21 mouse cellular contexts compared by ENCODE assay signal in the genomic region with DNA sequence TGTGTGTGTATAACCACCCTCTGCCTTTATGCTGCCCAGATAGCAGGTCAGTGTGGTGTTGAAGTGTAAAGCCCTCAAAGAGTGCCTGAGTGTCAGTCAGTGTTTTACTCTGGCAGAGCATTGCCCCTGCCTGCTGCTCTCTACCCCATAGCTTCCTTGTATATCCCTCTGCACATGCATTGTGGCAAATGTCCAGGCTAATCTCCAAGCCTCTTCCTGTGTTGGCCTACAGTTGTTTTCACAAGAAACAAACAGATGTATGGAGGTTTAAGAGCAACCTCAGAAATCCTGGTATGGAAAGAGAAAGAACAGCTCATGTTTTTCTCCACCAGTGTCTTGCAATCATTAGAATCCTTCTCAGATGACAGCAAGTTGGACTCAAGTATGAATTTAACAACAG.
DNase-seq lines count a peak whose midpoint lies in the region; ATAC-seq lines count a peak whose summit lies in the region.
"Had no signal": no experiment of that assay in that cellular context is flagged by ENCODE, and none has a peak within 500 bp of the region (broad histone marks: within the 10 kb centered on the region; RNA-seq: fewer than 3 reads in every experiment).

No protein-coding gene starts in this region.

- no peak for ATAC-seq in heart, embryonic 16.5 days (replicated peaks; ENCODE audit: extremely low read depth, insufficient read depth, low FRiP score)
- ATAC-seq in megakaryocyte, adult 5-6 weeks (ENCODE audit: poor library complexity, severe bottlenecking): no peak
- ATAC-seq: forebrain, embryonic 14.5 days; hindbrain, embryonic 16.5 days; inflammation-experienced regulatory T-cells, adult 6 months; intestine, postnatal 0 days had no signal

- peak overlapping the region; percentile 64 for H3K27ac ChIP-seq in heart, embryonic 10.5 days
- 0 out of 2 replicates have a peak overlapping the region, but pooled peaks have one; percentile 20 for H3K27ac ChIP-seq in heart, embryonic 16.5 days (ENCODE audit: low read length)
- H3K27ac ChIP-seq: embryonic facial prominence, embryonic 13.5 days; gastrocnemius, adult 2 months; hindbrain, embryonic 12.5 days had no signal

- H3K27me3 ChIP-seq in heart, embryonic 10.5 days (ENCODE audit: insufficient read depth, poor library complexity, severe bottlenecking): no peaks in the 10 kb centered on the region
- no peaks in the 10 kb centered on the region for H3K27me3 ChIP-seq in heart, embryonic 16.5 days (ENCODE audit: control insufficient read depth, insufficient read depth, low read length)
- H3K27me3 ChIP-seq in megakaryocyte, embryonic 14.5 days (replicated peaks): no peaks in the 10 kb centered on the region
- H3K27me3 ChIP-seq: embryonic facial prominence, embryonic 13.5 days; hindbrain, embryonic 12.5 days had no signal

- H3K4me2 ChIP-seq in heart, embryonic 16.5 days (ENCODE audit: low read depth, low read length): no peak overlapping the region
- H3K4me2 ChIP-seq: embryonic facial prominence, embryonic 13.5 days; hindbrain, embryonic 12.5 days had no signal

- no peak overlapping the region for H3K9ac ChIP-seq in heart, embryonic 16.5 days (ENCODE audit: low read length)
- H3K9ac ChIP-seq: embryonic facial prominence, embryonic 13.5 days; hindbrain, embryonic 12.5 days had no signal

- no peak overlapping the region for H3K4me3 ChIP-seq in heart, embryonic 10.5 days
- no peak overlapping the region for H3K4me3 ChIP-seq in heart, embryonic 16.5 days (ENCODE audit: low read length)
- peak overlapping the region; percentile 59 for H3K4me3 ChIP-seq in megakaryocyte, embryonic 14.5 days (replicated peaks)
- H3K4me3 ChIP-seq: embryonic facial prominence, embryonic 13.5 days; gastrocnemius, adult 2 months; hindbrain, embryonic 12.5 days had no signal

- peaks cover 48% of the 10 kb centered on the region for H3K4me1 ChIP-seq in heart, embryonic 10.5 days
- peaks cover 41% of the 10 kb centered on the region for H3K4me1 ChIP-seq in heart, embryonic 16.5 days (ENCODE audit: control insufficient read depth, insufficient read depth, low read length)
- H3K4me1 ChIP-seq in megakaryocyte, embryonic 14.5 days: peaks cover 96% of the 10 kb centered on the region

- DNase-seq in heart, embryonic 10.5 days (ENCODE audit: low spot score): no peak
- DNase-seq in heart, adult 9 months (ENCODE audit: low spot score in 2 of 2): no peak
- no peak for DNase-seq in heart, postnatal 4 days
- peak; percentile 61 for DNase-seq in NIH3T3 (ENCODE audit: low read depth)
- DNase-seq: adrenal gland, postnatal 10 days; cerebellum, adult 11 months; cerebellum, adult 8-10 months; cerebellum, postnatal 14 days; gastrocnemius, adult 2 months; gastrocnemius, postnatal 25 days; heart, postnatal 10 days; kidney, adult 8-10 months had no signal

- no peaks in the 10 kb centered on the region for H3K9me3 ChIP-seq in heart, embryonic 10.5 days
- peaks cover 6% of the 10 kb centered on the region; the same call in 1 of the 2 replicates for H3K9me3 ChIP-seq in heart, embryonic 16.5 days (replicated peaks; ENCODE audit: control insufficient read depth, low read length)
- no peaks in the 10 kb centered on the region for H3K9me3 ChIP-seq in megakaryocyte, embryonic 14.5 days
- H3K9me3 ChIP-seq: embryonic facial prominence, embryonic 13.5 days; hindbrain, embryonic 12.5 days had no signal

- no peaks in the 10 kb centered on the region for H3K36me3 ChIP-seq in heart, embryonic 10.5 days
- no peaks in the 10 kb centered on the region for H3K36me3 ChIP-seq in heart, embryonic 16.5 days (ENCODE audit: control insufficient read depth, insufficient read depth)
- H3K36me3 ChIP-seq in megakaryocyte, embryonic 14.5 days (replicated peaks; ENCODE audit: low read length): no peaks in the 10 kb centered on the region
- H3K36me3 ChIP-seq: embryonic facial prominence, embryonic 13.5 days; hindbrain, embryonic 12.5 days had no signal
